In the genomic region with DNA sequence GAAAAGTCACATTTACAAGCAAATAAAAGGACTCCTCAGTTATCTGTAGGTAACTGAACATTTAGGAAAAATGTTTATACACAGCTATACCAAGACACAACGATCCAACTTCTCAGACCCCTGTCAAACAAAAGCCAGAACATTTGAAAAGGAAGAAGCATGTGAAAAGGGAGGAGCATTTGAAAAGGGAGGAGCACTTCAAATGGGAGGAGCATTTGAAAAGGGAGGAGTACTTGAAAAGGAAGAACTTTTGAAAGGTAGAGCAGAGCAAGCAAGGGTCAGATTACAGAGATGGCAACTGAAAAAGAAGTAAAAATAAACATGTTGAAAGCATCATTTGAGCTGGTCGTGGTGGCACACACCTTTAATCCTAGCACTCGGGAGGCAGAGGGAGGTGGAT, we compare ENCODE assay signal across 12 mouse cellular contexts.
"Had no signal": no experiment of that assay in that cellular context is flagged by ENCODE, and none has a peak within 500 bp of the region (broad histone marks: within the 10 kb centered on the region; RNA-seq: fewer than 3 reads in every experiment).

No protein-coding gene starts in this region.

- DNase-seq: kidney, adult 8-10 months; kidney, postnatal 36 days; lung, embryonic 14.5 days; lung, postnatal 10 days; lung, postnatal 4 days; midbrain, embryonic 14.5 days; thymus, postnatal 14 days had no signal

- H3K27ac ChIP-seq: left cerebral cortex, adult 2 months; limb, embryonic 10.5 days; midbrain, embryonic 10.5 days; neural tube, embryonic 15.5 days had no signal

- H3K36me3 ChIP-seq: limb, embryonic 10.5 days; midbrain, embryonic 10.5 days; neural tube, embryonic 15.5 days had no signal

- H3K9ac ChIP-seq: lung, embryonic 14.5 days; neural tube, embryonic 15.5 days had no signal

- H3K4me2 ChIP-seq: neural tube, embryonic 15.5 days had no signal

- H3K4me3 ChIP-seq: left cerebral cortex, adult 2 months; limb, embryonic 10.5 days; midbrain, embryonic 10.5 days; myocyte; neural tube, embryonic 15.5 days had no signal

- H3K27me3 ChIP-seq: neural tube, embryonic 15.5 days had no signal

- H3K9me3 ChIP-seq: limb, embryonic 10.5 days; midbrain, embryonic 10.5 days; neural tube, embryonic 15.5 days had no signal
